Mouse (Mus musculus): Measurements from ENCODE around the gene Tecpr2. TPM values are rescaled to one million over a fixed set of nuclear protein-coding genes. Genes with fewer than 3 reads are reported as not detected.

Gene Tecpr2
- total and polyA plus RNA-seq, 2 experiments from 2014 or later = 4.9 to 22.9 TPM

DNA sequence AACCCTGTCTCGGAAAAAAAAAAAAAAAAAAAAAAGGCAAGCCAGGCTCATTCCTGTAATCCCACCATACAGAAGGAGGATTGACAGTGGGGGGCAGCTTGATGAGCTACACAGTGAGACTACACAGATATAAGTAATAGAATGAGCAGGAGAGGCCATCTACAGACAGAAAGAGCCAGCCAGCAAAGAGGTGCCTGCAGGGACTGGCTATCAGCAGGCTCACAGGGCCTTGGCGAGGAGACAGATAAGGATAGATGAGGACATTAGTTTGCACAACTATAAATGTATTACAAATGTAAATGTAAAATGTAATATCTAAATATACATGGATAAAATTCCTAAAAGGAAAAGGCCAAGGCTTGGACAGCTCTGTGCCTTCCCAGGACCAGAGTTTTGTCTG lies 110.8 kb downstream of the Tecpr2 start:
- Histone ChIP-seq H3K9ac (replicated peaks; ENCODE audit: low read length, poor library complexity, severe bottlenecking) (no peak overlapping the region), H3K4me3 (ENCODE audit: low read depth, low read length) (no peak overlapping the region), H3K9me3 (ENCODE audit: low read length) (no peaks in the 10 kb centered on the region), H3K4me1 (ENCODE audit: insufficient read depth, low read length) (no peaks in the 10 kb centered on the region), H3K36me3 (ENCODE audit: insufficient read depth, low read length) (no peaks in the 10 kb centered on the region), H3K27me3 (ENCODE audit: insufficient read depth, low read length) (no peaks in the 10 kb centered on the region), H3K4me2 (ENCODE audit: low read depth, low read length, poor library complexity, severe bottlenecking) (no peak overlapping the region), H3K27ac (ENCODE audit: low read depth, low read length) (no peak overlapping the region)
- TF ChIP-seq CTCF (IDR thresholded peaks at IDR 0.05) = no peak
- DNase-seq (ENCODE audit: low spot score) (no peak), ATAC-seq (ENCODE audit: low FRiP score) (no peak)
- 90% methylated on average over 2 of the region's 2 CpGs for WGBS

DNA sequence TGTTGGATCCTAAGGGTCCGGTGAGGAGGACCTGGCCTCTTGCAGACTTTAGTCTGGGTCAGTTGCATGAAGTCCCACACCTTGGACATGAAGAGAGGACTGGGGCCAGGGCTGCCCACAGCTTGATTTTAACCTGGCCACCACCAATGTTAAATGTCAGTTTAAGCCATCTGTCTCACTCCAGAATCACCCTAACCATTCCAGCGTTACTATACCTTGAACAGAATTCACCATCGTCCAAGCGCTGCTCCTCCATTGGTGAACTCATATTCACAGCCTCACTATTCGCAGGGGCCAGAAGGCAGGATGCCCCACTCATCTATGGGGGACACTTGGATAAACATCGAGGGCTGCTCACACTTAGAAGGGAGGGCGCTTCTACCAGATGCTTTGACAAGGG lies 111.9 kb downstream of the Tecpr2 start:
- H3K4me3 ChIP-seq (ENCODE audit: low read depth, low read length) = no peak overlapping the region
- 97% methylated on average over 7 of the region's 7 CpGs for WGBS
- H3K27me3 ChIP-seq (ENCODE audit: insufficient read depth, low read length) = no peaks in the 10 kb centered on the region
- H3K27ac ChIP-seq (ENCODE audit: low read depth, low read length) = no peak overlapping the region
- H3K4me1 ChIP-seq (ENCODE audit: insufficient read depth, low read length) = no peaks in the 10 kb centered on the region
- no peaks in the 10 kb centered on the region for H3K9me3 ChIP-seq (ENCODE audit: low read length)
- DNase-seq (ENCODE audit: low spot score) (no peak), ATAC-seq (ENCODE audit: low FRiP score) (no peak)
- H3K36me3 ChIP-seq (ENCODE audit: insufficient read depth, low read length) = no peaks in the 10 kb centered on the region
- no peak overlapping the region for H3K4me2 ChIP-seq (ENCODE audit: low read depth, low read length, poor library complexity, severe bottlenecking)
- no peak for TF ChIP-seq CTCF (IDR thresholded peaks at IDR 0.05)
- H3K9ac ChIP-seq (replicated peaks; ENCODE audit: low read length, poor library complexity, severe bottlenecking) = no peak overlapping the region

DNA sequence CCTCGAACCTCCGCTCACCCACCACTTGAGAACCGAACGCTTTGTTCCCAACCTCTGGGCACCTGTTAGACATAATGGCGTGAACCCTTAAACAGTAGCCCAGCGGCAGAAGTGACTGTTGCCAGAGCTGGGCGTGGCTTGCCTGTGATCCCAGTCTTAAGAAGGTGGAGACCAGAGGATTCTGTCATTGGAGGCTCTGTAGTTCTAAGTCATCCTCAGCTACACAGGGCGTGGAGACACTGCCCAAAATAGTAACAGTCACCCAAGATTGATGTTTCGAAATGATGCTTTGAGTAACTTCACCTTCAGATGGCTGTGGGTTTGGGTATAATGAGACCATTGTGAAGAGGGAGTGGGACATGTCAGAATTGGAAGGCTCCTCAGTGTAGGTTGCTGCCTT lies 115.1 kb downstream of the Tecpr2 start:
- ATAC-seq (ENCODE audit: low FRiP score) = no peak
- Histone ChIP-seq H3K9ac (replicated peaks; ENCODE audit: low read length, poor library complexity, severe bottlenecking) (no peak overlapping the region), H3K4me2 (ENCODE audit: low read depth, low read length, poor library complexity, severe bottlenecking) (no peak overlapping the region), H3K36me3 (ENCODE audit: insufficient read depth, low read length) (no peaks in the 10 kb centered on the region), H3K27me3 (ENCODE audit: insufficient read depth, low read length) (no peaks in the 10 kb centered on the region), H3K9me3 (ENCODE audit: low read length) (no peaks in the 10 kb centered on the region), H3K4me3 (ENCODE audit: low read depth, low read length) (no peak overlapping the region), H3K4me1 (ENCODE audit: insufficient read depth, low read length) (no peaks in the 10 kb centered on the region), H3K27ac (ENCODE audit: low read depth, low read length) (no peak overlapping the region)
- TF ChIP-seq CTCF (IDR thresholded peaks at IDR 0.05) = no peak
- WGBS = 87% methylated on average over 9 of the region's 9 CpGs
- no peak for DNase-seq (ENCODE audit: low spot score)

DNA sequence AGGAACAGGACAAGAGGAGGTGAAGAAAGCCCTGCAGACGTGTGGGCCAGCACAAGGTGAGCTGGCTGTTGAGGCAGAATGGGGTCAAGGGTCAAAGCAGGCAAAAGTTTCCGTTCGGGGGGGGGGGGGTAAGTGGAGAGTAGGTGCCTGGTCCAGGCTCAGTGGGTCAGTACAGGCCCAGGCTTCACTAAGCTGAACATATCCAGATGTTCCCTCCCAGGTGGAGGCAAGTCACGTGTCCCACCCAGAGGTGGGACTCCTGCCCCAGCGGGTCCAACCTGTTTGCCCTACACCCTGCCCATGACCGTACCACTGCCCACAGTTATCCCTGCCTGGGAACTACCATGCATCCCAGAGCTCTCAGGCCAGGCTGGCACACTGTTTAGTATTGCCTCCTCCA lies 116.7 kb downstream of the Tecpr2 start:
- ATAC-seq (ENCODE audit: low FRiP score) (no peak), DNase-seq (ENCODE audit: low spot score) (no peak)
- Histone ChIP-seq H3K36me3 (ENCODE audit: insufficient read depth, low read length) (no peaks in the 10 kb centered on the region), H3K27ac (ENCODE audit: low read depth, low read length) (no peak overlapping the region), H3K9ac (replicated peaks; ENCODE audit: low read length, poor library complexity, severe bottlenecking) (no peak overlapping the region), H3K27me3 (ENCODE audit: insufficient read depth, low read length) (no peaks in the 10 kb centered on the region), H3K9me3 (ENCODE audit: low read length) (no peaks in the 10 kb centered on the region), H3K4me1 (ENCODE audit: insufficient read depth, low read length) (no peaks in the 10 kb centered on the region), H3K4me3 (ENCODE audit: low read depth, low read length) (no peak overlapping the region), H3K4me2 (ENCODE audit: low read depth, low read length, poor library complexity, severe bottlenecking) (no peak overlapping the region)
- TF ChIP-seq CTCF (IDR thresholded peaks at IDR 0.05) = no peak
- WGBS = 79% methylated on average over 6 of the region's 6 CpGs

DNA sequence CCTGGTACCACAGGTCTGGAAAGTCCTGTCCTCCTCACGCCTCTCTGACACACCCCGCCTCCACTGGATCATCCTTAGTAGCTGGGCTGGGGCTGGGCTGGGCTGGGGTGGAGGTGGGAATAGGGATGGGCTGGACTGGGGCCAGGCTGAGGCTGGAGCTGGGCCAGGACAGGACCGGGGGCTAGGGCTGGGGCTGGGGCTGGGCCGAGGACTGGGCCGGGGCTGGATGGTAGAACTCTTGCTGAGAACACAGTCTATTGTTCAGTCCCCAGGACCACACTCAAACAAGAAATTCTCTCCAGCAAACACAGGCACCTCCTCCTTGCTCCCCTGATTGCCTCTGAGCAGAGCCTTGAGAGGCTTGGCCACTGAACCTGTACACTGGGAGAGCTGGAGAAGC lies 117.3 kb downstream of the Tecpr2 start:
- DNase-seq (ENCODE audit: low spot score) = no peak
- 45% methylated on average over 5 of the region's 5 CpGs for WGBS
- Histone ChIP-seq H3K4me2 (ENCODE audit: low read depth, low read length, poor library complexity, severe bottlenecking) (no peak overlapping the region), H3K27ac (ENCODE audit: low read depth, low read length) (no peak overlapping the region), H3K4me3 (ENCODE audit: low read depth, low read length) (no peak overlapping the region), H3K27me3 (ENCODE audit: insufficient read depth, low read length) (no peaks in the 10 kb centered on the region), H3K9me3 (ENCODE audit: low read length) (no peaks in the 10 kb centered on the region), H3K4me1 (ENCODE audit: insufficient read depth, low read length) (no peaks in the 10 kb centered on the region), H3K9ac (replicated peaks; ENCODE audit: low read length, poor library complexity, severe bottlenecking) (no peak overlapping the region), H3K36me3 (ENCODE audit: insufficient read depth, low read length) (no peaks in the 10 kb centered on the region)
- TF ChIP-seq CTCF (IDR thresholded peaks at IDR 0.05) = no peak
- no peak for ATAC-seq (ENCODE audit: low FRiP score)

DNA sequence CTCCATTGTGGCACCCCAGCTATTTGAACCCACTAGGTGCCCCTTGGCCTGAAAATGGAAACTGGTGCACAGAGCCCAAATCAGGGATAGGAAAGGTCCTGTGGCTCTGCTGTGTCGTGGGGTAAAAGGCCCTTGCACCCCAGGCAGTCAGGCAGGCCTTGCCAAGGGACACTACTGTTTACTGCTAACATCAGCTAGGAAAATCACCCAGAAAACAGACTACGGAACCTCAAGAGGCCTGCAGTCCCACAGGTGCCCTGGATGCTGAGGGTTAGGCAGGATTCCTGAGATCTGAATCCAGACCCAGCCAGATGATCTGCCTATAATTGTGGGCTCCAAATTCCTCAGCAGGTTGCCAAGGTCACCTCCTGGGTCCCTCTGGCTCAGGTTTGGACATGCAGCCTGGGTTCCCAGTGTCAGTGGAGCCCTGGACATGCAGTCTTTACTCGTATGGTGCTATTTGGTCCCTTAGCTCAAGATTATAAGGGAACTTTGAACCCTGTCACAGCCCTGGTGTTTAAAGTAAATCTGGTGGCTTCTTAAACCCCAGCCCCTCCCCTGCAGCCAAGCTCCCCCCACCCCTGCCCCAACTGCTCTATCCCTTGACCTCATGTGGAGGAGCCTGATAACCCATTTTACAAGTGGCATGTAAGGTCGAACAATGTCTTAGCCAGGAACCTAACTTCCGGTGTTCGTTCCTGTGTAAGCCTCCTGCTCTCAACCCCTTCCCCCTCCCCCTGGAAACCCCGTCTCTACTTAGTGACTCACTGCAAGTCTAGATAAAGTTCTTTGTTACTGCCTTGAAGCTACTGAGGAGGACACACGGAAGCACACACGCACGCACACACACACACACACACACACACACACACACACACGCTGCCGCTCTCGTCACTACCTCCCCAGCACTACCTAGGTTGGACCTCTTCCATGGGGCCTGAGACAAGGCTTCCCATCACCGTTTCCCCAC lies 118.4 kb downstream of the Tecpr2 start:
- H3K27ac ChIP-seq (ENCODE audit: low read depth, low read length) = no peak overlapping the region
- H3K4me1 ChIP-seq (ENCODE audit: insufficient read depth, low read length) = no peaks in the 10 kb centered on the region
- TF ChIP-seq CTCF (IDR thresholded peaks at IDR 0.05) = no peak
- no peak overlapping the region for H3K4me2 ChIP-seq (ENCODE audit: low read depth, low read length, poor library complexity, severe bottlenecking)
- no peak overlapping the region for H3K9ac ChIP-seq (replicated peaks; ENCODE audit: low read length, poor library complexity, severe bottlenecking)
- ATAC-seq (ENCODE audit: low FRiP score) = no peak
- 72% methylated on average over 14 of the region's 14 CpGs for whole genome bisulfite sequencing
- H3K9me3 ChIP-seq (ENCODE audit: low read length) = no peaks in the 10 kb centered on the region
- no peak overlapping the region for H3K4me3 ChIP-seq (ENCODE audit: low read depth, low read length)
- no peaks in the 10 kb centered on the region for H3K36me3 ChIP-seq (ENCODE audit: insufficient read depth, low read length)
- H3K27me3 ChIP-seq (ENCODE audit: insufficient read depth, low read length) = no peaks in the 10 kb centered on the region
- no peak for DNase-seq (ENCODE audit: low spot score)
